Mouse (Mus musculus): ENCODE results near the gene D17H6S53E.
A peak's percentile ranks its signal among the peaks of the same experiment; 100 is the strongest.

D17H6S53E gene

DNA sequence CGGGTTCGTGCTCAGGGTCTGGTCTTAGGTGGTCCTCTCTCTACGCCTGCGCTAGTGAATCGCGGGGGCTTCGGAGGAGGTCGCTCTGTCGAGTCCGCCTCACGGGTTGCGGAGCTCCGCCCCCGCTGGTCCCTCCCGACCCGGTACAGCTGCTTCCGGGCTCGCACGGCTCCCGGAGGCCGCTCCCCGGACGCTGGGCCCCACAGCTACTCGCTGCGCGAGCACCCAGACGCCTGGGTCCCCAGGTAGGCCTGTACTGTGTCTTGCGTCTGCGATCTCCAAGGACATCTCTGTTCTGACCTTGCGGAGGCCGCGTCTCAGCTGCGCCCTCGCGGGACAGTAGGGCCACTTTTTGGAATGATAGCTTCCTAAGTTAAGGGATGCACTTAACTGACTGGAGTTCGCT lies at the start of gene D17H6S53E:
Gene D17H6S53E, plus strand, starts transcription at position 168 of the 406 bp plus-strand sequence.
- peak; percentile 86 for DNase-seq (ENCODE audit: low spot score)

DNA sequence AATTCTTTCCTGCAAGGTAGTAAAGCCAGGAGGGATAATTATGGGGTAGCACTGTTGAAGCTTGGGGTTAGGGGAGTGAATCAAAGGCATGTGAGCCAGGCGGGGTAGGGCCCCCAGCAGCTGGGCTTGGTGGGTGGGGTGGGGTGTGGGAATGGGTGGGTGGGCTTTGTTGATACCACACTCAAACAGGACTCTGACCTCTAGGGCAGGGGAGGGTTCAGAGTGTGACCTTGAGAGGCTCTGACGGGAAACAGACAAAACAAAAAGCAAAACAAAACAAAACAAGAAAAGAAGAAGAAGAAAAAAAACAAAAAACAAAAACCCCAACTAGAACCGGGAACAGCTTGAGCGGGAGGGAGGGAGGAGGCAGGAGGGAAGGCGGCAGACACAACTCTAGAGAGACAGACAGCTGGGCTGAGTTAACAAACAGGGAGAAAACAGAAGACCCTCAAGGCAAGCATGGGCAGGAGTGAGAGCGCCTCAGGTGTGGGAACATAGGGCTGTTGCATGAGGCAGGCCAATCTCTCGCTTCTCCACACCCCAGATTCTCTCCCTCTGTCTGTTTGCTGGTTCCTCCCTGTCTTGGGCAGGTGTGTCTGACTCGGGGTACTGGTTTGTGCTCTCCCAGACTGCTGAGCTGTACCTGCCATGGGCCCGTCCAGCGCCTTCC lies 49.5 kb upstream of the D17H6S53E start, which contains the start of gene Ly6g6e:
Gene Ly6g6e, plus strand, starts transcription at position 396 of the 670 bp plus-strand sequence.
- no peak for DNase-seq (ENCODE audit: low spot score)

DNA sequence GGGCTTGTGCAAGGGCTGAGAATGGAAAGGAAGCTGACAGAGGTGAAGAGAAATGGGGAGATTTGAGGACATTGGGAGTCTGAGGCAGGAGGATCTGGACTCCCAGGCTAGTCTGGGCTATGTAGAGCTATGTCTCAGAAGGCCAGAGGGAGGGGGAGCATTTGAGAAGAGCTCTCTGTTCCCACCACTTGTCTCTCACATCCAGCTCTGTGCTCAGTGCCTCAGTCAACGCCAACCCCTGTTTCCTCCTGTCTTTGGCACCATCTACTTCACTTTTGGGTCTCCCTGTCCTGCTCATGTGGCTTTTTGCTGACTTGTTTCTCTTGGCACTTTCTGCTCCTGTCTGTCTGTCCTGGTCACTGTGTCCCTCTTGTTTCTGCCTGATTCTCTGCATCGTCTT lies 48.9 kb upstream of the D17H6S53E start:
- DNase-seq (ENCODE audit: low spot score): no peak

DNA sequence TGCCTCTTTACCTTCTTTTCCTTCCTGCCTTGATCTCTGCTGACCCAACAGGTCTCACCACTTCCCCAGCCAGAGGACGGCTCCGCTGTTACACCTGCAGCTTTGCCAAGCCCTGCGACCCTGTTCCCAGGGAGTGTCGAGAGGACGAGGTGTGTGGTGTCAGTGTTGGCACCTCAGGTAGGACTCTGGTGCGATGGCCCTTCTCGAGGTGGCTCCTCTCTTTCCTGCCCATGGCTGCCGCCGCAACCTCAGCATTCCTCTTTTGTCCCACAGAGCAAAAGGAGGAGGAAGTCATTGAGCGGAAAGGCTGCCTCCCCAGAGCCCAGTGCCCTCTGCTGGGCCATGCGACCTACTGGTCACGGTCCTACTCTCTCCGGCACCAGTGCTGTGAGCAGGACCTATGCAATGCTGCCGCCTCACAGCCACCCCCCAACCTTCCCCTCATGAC lies 48.4 kb upstream of the D17H6S53E start, which contains the start of gene Ly6g6d:
Gene Ly6g6d, minus strand, starts transcription at position 280 of the 448 bp plus-strand sequence.
- DNase-seq (ENCODE audit: low spot score): no peak

DNA sequence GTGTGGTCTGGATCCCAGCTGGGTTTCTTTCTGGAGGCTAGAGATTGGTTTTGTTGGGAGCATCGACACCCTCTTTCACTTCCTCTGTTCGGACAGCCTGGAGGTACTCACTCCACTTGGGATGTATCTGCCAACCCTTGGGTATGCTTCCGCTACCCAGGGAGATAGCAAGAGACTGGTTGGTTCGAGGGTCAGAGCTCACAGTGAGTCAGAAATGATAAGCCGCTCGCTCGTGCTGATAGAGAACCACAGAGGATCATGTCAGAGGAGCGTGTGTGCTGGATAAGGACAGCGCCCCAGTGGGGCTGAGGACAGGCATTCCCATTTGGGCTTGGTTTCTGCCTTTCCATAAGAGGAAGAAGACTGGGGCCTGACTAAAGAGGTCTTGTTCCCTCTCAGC lies 46.4 kb upstream of the D17H6S53E start:
- no peak for DNase-seq (ENCODE audit: low spot score)

DNA sequence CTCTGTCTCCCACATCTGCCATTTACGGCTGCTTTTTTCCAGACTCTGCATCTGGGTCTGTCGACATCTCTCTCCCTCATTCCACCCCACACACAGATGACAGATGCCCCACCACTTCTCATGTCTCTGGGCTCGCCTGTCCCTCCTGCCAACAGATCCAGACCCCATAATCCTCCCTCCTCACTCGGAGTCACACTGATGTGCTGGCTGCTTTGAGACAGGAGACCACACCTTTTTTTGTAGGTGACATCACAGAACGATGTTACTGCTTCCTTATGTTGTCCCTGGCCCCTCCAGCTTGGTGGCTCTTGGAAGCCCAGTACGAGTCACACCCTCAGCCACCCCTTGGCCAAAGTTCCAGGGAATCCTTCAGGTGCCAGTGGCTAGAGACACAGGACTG lies 45.9 kb upstream of the D17H6S53E start:
- no peak for DNase-seq (ENCODE audit: low spot score)

DNA sequence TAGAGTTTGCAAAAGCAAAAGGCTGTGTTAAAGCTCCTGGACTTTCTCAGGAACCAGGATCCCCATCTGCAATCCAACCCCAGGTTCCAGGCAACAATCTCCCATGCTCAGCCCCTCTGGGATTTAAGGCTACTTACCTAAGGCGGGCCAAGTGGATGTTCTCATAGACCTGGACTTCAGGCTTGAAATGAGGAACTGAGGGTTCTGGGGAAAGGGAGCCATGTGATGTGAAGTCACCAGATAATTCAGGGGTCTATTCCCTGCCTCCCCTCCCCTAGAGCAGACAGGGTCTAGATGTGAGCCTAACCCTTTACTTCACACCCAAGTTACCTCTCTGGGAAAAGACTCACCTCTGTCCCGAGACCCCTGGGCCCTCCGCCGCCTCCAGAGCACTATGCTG lies 45.5 kb upstream of the D17H6S53E start:
- no peak for DNase-seq (ENCODE audit: low spot score)

DNA sequence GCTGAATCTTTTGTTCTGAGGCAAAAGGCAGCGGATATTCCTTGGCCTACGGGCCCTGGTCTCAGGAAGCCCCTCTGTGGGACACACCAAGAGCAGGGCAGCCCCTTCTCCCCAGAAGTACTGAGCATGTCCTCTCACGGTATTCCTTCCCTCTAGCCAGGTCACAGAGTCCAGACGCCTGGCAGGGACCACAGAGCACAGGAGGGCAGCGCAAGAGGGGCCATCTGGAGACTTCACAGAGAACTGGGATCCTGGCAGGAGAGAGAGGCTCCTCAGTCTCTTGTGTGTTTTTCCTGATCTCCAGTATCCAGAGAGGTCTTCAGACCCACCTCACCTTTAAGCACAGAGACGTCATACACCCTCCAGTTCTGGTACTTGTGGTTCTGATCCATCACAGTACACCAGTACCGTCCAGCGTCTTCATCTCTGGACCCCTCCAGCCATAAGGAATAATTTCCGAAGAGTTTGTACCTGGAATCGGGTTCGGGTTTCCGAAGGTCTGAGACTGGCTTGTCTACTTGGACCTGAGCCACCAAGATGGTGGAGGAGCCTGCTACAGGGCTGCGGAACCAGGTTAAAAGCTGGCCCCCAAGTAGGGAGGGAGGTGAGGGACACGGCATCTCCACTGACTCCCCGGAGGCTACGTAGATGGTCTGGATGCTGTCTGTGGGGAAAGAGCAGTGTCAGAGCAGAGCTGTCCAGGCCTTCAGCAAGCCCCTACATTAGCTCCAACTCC lies 43.2 kb upstream of the D17H6S53E start:
- DNase-seq (ENCODE audit: low spot score): no peak

DNA sequence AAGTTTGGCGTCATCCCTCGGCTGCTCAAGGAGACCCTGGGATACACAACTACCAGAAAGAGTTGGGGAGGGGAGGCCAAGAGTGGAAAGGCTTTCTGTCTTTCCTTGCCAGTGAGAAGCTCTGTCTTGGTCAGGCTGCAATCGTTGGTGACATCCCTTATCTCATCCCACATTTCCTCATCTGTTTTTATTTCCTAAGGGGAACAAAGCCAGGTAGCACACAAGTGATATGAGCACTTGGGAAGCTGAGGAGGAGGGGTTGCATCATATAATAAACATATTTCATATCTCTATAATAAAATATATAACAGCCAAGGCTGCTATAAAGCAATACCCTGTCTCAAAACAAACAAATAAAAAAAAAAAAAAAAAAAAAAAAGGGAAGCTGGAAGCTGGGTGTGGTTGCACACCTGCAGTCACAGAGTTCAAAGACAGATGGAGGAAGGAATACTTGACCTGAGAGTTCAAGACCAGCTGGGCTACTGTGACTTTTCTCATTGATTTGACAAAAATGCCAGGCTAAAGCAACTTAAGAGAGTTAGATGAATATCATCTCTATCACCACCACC lies 42.2 kb upstream of the D17H6S53E start:
- DNase-seq (ENCODE audit: low spot score): no peak

DNA sequence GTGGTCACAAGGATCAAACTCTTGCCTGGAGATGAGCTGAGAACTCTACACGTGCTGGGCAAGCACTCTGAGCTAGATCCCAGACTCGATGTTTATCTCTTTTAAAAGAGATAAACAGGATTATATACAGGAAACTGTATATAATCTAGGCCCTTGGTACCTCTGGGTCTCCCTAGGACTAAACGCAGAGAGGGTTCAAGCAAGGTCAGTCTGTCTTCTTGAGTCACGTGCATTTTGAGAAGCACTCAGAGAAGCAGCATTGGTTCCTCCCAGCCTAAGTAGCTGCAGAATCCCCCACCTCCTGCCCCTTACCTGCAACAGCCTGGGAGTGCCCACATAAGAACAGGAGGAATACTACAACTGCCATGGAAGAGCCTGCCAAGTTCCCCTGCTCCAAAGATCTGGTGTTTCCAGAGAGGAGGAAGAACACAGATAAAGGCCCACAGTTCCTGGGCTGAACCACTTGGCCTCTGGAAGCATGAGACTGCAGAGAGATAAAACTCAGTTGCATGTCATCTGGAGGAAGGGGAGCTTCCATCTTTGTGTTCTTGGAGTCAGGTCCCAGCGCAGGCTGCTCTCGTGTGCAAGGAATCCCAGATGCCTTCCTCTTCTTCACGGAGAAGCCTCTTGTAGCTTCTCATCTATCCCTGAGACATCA lies 40.8 kb upstream of the D17H6S53E start, which contains the start of gene Ly6g6f:
Gene Ly6g6f, minus strand, starts transcription at position 403 of the 658 bp plus-strand sequence.
- DNase-seq (ENCODE audit: low spot score): no peak

DNA sequence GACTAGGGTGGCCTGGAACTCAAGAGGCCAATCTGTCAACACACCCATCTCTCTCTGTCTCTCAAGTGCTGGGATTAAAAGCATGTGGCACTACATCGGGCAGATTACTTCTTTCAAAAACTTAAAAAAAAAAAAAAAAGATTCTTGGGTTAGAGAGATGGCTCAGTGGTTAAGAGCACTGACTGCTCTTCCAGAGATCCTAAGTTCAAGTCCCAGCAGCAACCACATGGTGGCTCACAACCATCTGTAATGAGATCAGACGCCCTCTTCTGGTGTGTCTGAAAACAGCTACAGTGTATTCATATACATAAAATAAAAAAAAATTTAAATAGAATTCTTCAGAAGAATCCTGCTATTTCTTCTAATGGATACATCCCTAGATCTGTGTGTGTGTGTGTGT lies 38.0 kb upstream of the D17H6S53E start:
- no peak for DNase-seq (ENCODE audit: low spot score)

DNA sequence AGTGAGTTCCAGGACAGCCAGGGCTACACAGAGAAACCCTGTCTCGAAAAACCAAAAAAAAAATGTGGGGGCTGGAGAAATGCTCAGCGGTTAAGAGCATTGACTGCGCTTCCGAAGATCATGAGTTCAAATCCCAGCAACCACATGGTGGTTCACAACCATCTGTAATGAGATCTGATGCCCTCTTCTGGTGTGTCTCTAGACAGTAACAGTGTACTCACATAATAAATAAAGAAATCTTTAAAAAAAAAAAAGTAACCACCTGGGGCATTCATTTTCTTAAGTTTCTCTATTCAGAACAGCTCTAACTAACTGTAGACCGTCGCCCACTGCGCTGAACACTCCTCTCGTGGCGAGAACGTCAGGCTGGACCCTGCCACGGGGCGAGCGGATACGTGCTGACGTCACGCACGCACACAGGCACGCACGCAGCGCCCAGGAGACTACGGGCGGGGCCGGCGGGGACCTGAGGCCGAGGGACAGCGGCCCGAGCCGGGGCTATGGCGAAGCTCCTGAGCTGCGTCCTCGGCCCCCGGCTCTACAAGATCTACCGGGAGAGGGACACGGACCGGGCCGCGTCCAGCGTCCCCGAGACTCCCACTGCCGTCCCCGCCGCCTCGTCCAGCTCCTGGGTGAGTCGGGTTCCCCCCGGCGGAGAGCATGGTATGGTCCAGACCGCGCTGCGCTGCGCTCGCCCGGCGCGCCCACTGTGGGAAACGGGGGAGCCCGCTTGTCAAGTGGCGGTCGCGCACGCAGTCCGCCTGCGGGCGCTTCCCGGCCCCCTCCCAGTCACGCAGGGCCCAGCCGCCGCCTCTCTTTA lies 37.1 kb upstream of the D17H6S53E start, which contains the start of gene Abhd16a:
Gene Abhd16a, plus strand, starts transcription at position 439 of the 820 bp plus-strand sequence.
- DNase-seq (ENCODE audit: low spot score): peak; percentile 91

DNA sequence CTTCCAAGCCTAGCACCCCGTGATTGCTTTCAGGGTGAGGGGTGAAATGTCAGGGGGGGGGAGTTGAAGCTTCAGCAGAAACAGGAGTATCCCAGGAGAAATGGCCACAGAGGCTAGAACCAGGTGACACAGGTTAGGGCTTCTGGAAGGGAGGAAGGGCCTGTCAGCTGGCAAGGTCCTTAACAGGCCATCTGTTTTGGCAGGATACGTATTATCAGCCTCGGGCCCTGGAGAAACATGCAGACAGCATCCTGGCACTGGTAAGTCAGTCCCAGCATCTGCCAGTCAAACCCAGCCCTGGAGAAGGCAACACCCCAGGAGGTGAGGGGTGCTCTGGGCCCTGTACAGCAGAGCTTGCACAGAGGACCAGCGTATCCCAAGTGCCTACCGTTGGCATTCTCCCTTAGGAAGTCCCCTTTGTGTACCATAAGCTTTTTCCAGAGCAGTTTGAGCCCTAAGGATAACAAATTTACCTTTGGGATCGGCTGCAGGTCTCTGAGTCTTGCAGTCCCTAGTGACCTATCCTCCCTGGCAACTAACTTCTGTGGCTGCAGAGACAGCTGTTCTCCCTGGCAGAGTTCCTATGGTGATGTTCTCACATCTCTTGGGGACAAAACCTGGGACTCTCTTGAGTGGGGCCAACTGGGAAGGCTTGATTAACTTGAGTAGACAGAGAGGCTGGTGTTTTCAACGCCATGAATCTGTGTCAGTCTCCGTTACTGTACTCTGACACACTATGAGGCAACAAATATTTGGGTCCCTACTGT lies 35.8 kb upstream of the D17H6S53E start:
- no peak for DNase-seq (ENCODE audit: low spot score)

- DNase-seq (ENCODE audit: low spot score): no peak
Observed at GRCm38 (mm10) chr17:35092403-35093198, 33.6 kb upstream of the D17H6S53E start.

DNA sequence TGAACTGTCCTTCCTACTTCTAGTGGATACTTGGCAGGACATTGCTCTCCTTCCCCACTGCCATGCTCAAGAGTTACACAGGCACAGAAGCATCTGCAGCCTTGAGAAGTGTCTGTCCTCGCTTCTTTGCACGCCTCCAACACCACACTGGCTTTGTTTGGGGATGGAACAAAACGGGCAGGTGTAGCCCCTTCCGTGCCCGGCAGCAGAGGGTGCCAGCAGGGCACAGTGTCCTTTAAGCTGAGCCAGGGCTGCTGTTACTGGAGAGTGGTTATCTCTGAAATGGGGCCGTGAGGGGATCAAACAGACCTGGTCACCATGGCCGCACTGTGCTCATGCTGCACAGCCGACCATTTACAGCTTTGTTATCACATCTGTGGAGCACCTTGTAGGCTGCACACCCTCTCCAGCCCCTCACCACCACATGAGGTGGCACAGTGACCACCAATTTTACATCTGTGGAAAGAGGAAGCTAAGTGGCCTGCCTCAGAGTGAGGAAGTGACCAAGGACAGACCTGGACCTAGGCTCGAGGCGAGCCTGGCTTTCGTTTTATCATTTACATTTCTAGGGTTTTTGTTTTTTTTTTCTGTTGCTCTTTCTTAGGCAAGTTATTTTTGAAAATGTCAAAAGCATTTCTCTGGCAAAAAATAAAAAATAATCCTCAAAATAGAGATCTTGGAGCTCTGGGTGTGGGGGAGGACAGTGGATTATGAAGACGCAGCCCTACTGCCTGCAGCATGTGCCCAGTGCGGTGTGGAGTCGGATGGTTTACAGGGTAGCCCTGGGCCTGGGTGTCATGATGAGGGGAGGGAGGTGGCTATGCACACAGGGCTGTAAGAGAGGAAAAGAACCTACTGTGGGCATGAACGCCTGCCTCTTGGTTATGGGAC lies 31.5 kb upstream of the D17H6S53E start:
- DNase-seq (ENCODE audit: low spot score): no peak

- no peak for DNase-seq (ENCODE audit: low spot score)
Observed at GRCm38 (mm10) chr17:35096597-35096996, 29.6 kb upstream of the D17H6S53E start.

DNA sequence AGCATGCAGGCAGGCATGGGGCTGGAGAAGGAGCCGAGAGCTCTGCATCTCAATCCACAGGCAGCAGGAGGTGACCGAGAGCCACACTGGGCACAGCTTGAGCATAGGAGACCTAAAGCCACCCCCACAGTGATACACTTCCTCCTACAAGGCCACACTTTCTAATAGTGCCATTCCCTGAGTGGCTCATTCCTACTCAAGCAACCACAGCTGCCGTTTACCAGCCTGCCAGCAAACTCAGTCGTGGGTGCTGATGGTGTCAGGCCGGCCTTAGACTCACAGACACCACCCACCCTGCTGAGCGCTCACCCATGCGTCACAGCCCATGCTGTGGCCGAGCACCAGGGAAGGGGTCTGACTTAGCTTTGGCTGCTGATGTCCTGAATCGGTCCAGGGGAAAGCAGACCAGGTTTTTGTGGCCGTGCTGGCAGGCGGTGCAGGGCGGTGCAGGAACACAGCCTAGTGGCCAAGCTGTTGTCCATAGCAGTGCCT lies 29.0 kb upstream of the D17H6S53E start:
- DNase-seq (ENCODE audit: low spot score): no peak

DNA sequence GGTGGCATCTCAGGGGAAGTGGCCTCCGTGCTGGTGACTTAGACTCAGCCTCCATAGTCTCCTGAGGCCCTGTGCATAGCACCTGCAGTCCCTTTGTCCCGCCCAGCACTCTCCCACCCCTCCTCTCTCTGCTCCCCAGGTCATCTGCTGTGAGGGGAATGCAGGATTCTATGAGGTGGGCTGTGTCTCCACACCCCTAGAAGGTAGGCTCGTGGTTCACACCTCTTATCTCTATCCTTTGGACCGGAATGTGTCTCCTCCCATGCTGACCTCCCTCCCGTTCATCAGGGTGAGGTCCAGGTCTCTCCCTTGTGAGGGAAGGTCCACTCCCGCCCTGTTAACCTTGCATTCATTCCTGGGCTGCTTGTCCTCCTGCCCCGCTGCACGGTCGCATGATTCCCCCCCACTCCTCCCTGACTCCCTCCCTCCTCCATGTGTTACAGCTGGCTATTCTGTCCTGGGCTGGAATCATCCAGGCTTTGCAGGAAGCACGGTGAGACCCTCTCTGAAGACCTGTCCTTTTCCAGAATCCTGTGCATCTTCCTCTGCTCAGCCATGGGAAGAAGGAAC lies 25.9 kb upstream of the D17H6S53E start:
- peak; percentile 88 for DNase-seq (ENCODE audit: low spot score)

Data from yolk sac, embryonic 10.5 days (tissue).